Mouse (Mus musculus): ENCODE measurements around the gene Gm3029. TPM values are rescaled to one million over a fixed set of nuclear protein-coding genes. Genes with fewer than 3 reads are reported as not detected.

Gene Gm3029
- polyA plus RNA-seq (2012; ENCODE audit: low replicate concordance), result not detected in 2 replicates

GRCm38 (mm10) chr14:3931456-3931855, at the start of gene Gm3029:
TSS of gene Gm3029 (plus strand) at chr14:3931756.

GRCm38 (mm10) chr14:3883872-3884271, 47.7 kb upstream of the Gm3029 start, which contains the start of gene Gm2916:
TSS of gene Gm2916 (plus strand) at chr14:3884172.

DNA sequence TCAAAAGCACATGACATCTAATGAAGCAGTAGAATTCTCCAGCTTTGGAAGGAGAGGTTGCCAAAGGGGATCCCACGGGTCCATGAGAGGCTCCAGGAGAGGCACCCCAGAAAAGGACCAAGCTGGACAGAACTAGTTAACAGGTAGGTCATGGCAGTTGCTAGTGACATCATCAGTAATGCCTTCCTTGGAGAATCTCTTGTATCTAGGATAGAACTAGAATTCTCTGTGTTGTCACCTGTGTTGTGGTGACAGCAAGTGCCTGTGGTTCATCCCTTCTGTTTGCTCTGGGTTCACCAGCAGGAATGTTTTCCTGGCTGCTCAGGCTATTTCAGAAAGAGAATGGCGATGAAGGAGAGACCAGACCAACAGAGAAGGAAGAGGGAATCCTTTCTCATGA, 31.7 kb downstream of the Gm3029 start, which contains the start of gene Gm3095:
Gm3095 (plus strand) TSS at position 301 of the 400 bp plus-strand sequence.

Other genes with a start within 250 kb of the Gm3029 start
- gene Gm3043, start 243.0 kb upstream of the Gm3029 start, polyA plus RNA-seq (2012; ENCODE audit: low replicate concordance), result not detected in 2 replicates
- not detected in 2 replicates for gene Gm3002, start 121.7 kb upstream of the Gm3029 start, polyA plus RNA-seq (2012; ENCODE audit: low replicate concordance)
- not detected in 2 replicates for gene Gm3033, start 85.5 kb upstream of the Gm3029 start, polyA plus RNA-seq (2012; ENCODE audit: low replicate concordance)
- not detected in 2 replicates for gene Gm2916, start 47.6 kb upstream of the Gm3029 start, polyA plus RNA-seq (2012; ENCODE audit: low replicate concordance)
- not detected in 2 replicates for gene Gm3095, start 31.8 kb downstream of the Gm3029 start, polyA plus RNA-seq (2012; ENCODE audit: low replicate concordance)
- not detected in 2 replicates for gene Gm3099, start 66.6 kb downstream of the Gm3029 start, polyA plus RNA-seq (2012; ENCODE audit: low replicate concordance)
- not detected in 2 replicates for gene Gm5796, start 92.2 kb downstream of the Gm3029 start, polyA plus RNA-seq (2012; ENCODE audit: low replicate concordance)
- gene Gm3115, start 152.4 kb downstream of the Gm3029 start, polyA plus RNA-seq (2012; ENCODE audit: low replicate concordance), result not detected in 2 replicates
- not detected in 2 replicates for gene Gm8108, start 178.8 kb downstream of the Gm3029 start, polyA plus RNA-seq (2012; ENCODE audit: low replicate concordance)
- gene Gm3127, start 233.3 kb downstream of the Gm3029 start, polyA plus RNA-seq (2012; ENCODE audit: low replicate concordance), result not detected in 2 replicates